Mouse (Mus musculus) neural tube, embryonic 14.5 days (tissue): ENCODE results near the gene Fbxw11. TPM values are rescaled to one million over a fixed set of nuclear protein-coding genes. Genes with fewer than 3 reads are reported as not detected.

Experiments
- ATAC-seq: fragments of 200-750 bp; cut with Nextera tagmentation; 2 replicates; pipeline ENCODE4 v1.8.0; 2017; ENCODE audit warnings: low read depth, mild to moderate bottlenecking, moderate TSS enrichment, moderate library complexity
- H3K27ac ChIP-seq: fragments of 300-500 bp; sonication (generic); 2 replicates; pipeline ENCODE4 v1.5.1; 2014; ENCODE audit warnings: low read depth, mild to moderate bottlenecking, control low read depth, low read length, moderate library complexity, mixed read lengths
- H3K27me3 ChIP-seq: fragments of 300-500 bp; sonication (generic); 2 replicates; pipeline ENCODE4 v1.6.1; 2014; ENCODE audit warnings: low read length; ENCODE audit not compliant: control insufficient read depth, insufficient read depth
- H3K36me3 ChIP-seq: fragments of 300-500 bp; sonication (generic); 2 replicates; pipeline ENCODE4 v1.6.1; 2014; ENCODE audit warnings: low read length, mixed read lengths; ENCODE audit not compliant: control insufficient read depth, insufficient read depth
- H3K4me1 ChIP-seq: fragments of 300-500 bp; sonication (generic); 2 replicates; pipeline ENCODE4 v1.6.1; 2014; ENCODE audit warnings: low read length; ENCODE audit not compliant: control insufficient read depth, insufficient read depth
- H3K4me2 ChIP-seq: fragments of 300-500 bp; sonication (generic); 2 replicates; pipeline ENCODE4 v1.6.1; 2014; ENCODE audit warnings: mild to moderate bottlenecking, low read depth, low read length, control low read depth
- H3K4me3 ChIP-seq: fragments of 300-500 bp; sonication (generic); 2 replicates; pipeline ENCODE4 v1.5.1; 2014; ENCODE audit warnings: low read depth, low read length, control low read depth, mixed read lengths
- H3K9ac ChIP-seq: fragments of 300-500 bp; sonication (generic); replicated peaks from 2 replicates; pipeline ENCODE4 v1.6.1; 2014; ENCODE audit warnings: low read depth, mild to moderate bottlenecking, control low read depth, low read length, mixed read lengths
- H3K9me3 ChIP-seq: fragments of 300-500 bp; sonication (generic); 2 replicates; pipeline ENCODE4 v1.6.1; 2016; ENCODE audit warnings: low read length; ENCODE audit not compliant: control insufficient read depth
- WGBS: fragments of 180-500 bp; shearing (Covaris S2); extraction: QIAGEN DNeasy Blood & Tissue Kit; methylation state at CpG from one replicate; pipeline ENCODE4 v1.1.7; 2014; 5-methylcytosine and 5-hydroxymethylcytosine counted together
- polyA plus RNA-seq: library from polyadenylated mRNA; unstranded; fragments of >200 nt; fragmentation: Nextera tagmentation; extraction: Ambion mirVana; gene quantifications from 2 replicates; pipeline ENCODE4 v1.2.1, GENCODE M21; 2014

The Fbxw11 gene
- polyA plus RNA-seq, 1 experiment from 2014 or later, result 109 TPM

DNA sequence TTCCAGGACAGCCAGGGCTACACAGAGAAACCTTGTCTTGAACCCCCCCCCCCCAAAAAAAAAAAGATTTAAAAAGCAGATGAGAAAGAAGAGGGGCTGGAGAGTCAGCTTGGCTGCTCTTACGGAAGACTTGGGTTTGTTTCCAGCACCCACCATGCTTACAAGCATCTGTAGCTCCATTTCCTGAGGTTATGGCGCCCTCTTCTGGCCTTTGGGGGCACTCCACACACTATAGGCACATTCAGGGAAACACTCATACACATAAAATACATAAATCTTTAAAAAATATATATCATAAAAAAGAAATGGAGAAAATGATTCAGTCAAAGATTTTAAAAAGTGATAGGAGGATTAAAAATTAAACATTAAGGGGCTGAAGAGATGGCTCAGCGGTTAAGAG lies 9.0 kb upstream of the Fbxw11 start:
- no peak overlapping the region for H3K4me3 ChIP-seq
- H3K9me3 ChIP-seq, result no peaks in the 10 kb centered on the region
- ATAC-seq, result no peak
- 77% methylated on average over 3 of the region's 3 CpGs for WGBS
- H3K36me3 ChIP-seq, result no peaks in the 10 kb centered on the region
- no peak overlapping the region for H3K9ac ChIP-seq
- H3K27me3 ChIP-seq, result no peaks in the 10 kb centered on the region
- H3K4me2 ChIP-seq, result no peak overlapping the region
- no peaks in the 10 kb centered on the region for H3K4me1 ChIP-seq
- no peak overlapping the region for H3K27ac ChIP-seq

GRCm38 (mm10) chr11:32634143-32634542 lies 8.4 kb upstream of the Fbxw11 start:
- WGBS, result 92% methylated on average over 2 of the region's 2 CpGs
- Histone ChIP-seq H3K4me1 (no peaks in the 10 kb centered on the region), H3K4me2 (no peak overlapping the region), H3K27me3 (no peaks in the 10 kb centered on the region), H3K9me3 (no peaks in the 10 kb centered on the region), H3K4me3 (no peak overlapping the region), H3K36me3 (no peaks in the 10 kb centered on the region), H3K27ac (no peak overlapping the region), H3K9ac (no peak overlapping the region)
- no peak for ATAC-seq

- 68% methylated on average over 2 of the region's 2 CpGs for WGBS
- no peak for ATAC-seq
- Histone ChIP-seq H3K9ac (no peak overlapping the region), H3K9me3 (no peaks in the 10 kb centered on the region), H3K4me1 (no peaks in the 10 kb centered on the region), H3K4me3 (no peak overlapping the region), H3K36me3 (no peaks in the 10 kb centered on the region), H3K4me2 (no peak overlapping the region), H3K27me3 (no peaks in the 10 kb centered on the region), H3K27ac (no peak overlapping the region)
Observed at GRCm38 (mm10) chr11:32634842-32635241, 7.7 kb upstream of the Fbxw11 start.

DNA sequence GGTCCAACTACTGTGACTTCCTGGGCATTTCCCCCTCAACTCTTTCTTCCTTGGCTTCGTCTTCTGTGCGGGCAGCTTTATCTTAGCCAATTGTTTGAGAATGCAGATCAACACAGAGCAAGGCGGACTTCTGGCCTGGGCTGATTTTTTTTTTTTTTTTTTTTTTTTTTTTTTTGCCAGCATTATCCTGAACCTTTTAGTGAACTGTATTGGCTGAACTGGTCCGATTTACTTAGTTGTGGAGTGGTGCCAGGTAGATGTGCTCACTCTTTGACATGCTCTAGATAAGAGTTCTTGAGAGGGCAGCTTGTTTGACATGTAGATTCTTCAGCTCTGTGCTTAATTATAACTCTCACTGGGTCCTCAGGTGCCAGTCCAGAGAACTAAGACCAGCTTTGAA lies 6.2 kb upstream of the Fbxw11 start:
- H3K27me3 ChIP-seq, result no peaks in the 10 kb centered on the region
- peaks cover 6% of the 10 kb centered on the region; the same call in 1 of the 2 replicates for H3K4me1 ChIP-seq
- no peaks in the 10 kb centered on the region for H3K36me3 ChIP-seq
- no peaks in the 10 kb centered on the region for H3K9me3 ChIP-seq
- WGBS, result 92% methylated on average over 4 of the region's 4 CpGs
- no peak overlapping the region for H3K4me3 ChIP-seq
- no peak for ATAC-seq
- H3K27ac ChIP-seq, result no peak overlapping the region
- H3K9ac ChIP-seq, result no peak overlapping the region
- no peak overlapping the region for H3K4me2 ChIP-seq

- Histone ChIP-seq H3K27me3 (no peaks in the 10 kb centered on the region), H3K4me3 (no peak overlapping the region), H3K9ac (no peak overlapping the region), H3K9me3 (no peaks in the 10 kb centered on the region), H3K4me1 (peaks cover 12% of the 10 kb centered on the region; the same call in 1 of the 2 replicates), H3K36me3 (no peaks in the 10 kb centered on the region), H3K4me2 (no peak overlapping the region), H3K27ac (no peak overlapping the region)
- 86% methylated on average over 8 of the region's 8 CpGs for WGBS
- no peak for ATAC-seq
Observed at GRCm38 (mm10) chr11:32638521-32639255, 3.8 kb upstream of the Fbxw11 start.

GRCm38 (mm10) chr11:32640617-32641016 lies 1.9 kb upstream of the Fbxw11 start:
- Histone ChIP-seq H3K27ac (no peak overlapping the region), H3K36me3 (no peaks in the 10 kb centered on the region), H3K4me3 (no peak overlapping the region), H3K4me1 (peaks cover 19% of the 10 kb centered on the region; the same call in 1 of the 2 replicates), H3K9me3 (no peaks in the 10 kb centered on the region), H3K4me2 (no peak overlapping the region), H3K27me3 (no peaks in the 10 kb centered on the region), H3K9ac (no peak overlapping the region)
- 95% methylated on average over 4 of the region's 4 CpGs for WGBS
- no peak for ATAC-seq

- Histone ChIP-seq H3K4me3 (peak overlapping the region; percentile 90), H3K36me3 (no peaks in the 10 kb centered on the region), H3K27me3 (no peaks in the 10 kb centered on the region), H3K27ac (peak overlapping the region; percentile 97), H3K4me2 (peak overlapping the region; percentile 81), H3K9ac (peak overlapping the region; percentile 97), H3K4me1 (peaks cover 19% of the 10 kb centered on the region; the same call in 1 of the 2 replicates), H3K9me3 (no peaks in the 10 kb centered on the region)
- WGBS, result under 1% methylated on average over 42 of the region's 54 CpGs
- peak; percentile 64 for ATAC-seq
Observed at GRCm38 (mm10) chr11:32642899-32643886, 669 bp downstream of the Fbxw11 start.

DNA sequence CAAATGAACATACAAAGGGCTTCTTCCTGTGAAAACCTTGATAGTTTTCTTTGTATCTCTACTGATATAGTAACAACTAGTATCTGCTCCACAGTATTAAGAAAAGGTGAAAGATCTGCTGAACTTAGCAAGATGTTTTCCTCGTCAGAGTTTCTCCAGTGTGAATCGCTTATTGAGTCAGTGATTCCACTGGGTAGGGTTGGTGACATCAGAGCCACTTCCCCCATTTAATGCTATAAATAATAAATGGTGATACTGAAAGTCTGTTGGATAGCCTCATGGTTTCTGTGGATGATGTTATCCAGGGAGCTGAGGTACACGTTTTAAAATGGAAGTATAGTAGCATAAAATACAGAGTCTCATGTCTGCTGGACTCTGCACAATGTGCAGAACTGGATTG lies 1.5 kb downstream of the Fbxw11 start:
- ATAC-seq, result no peak
- H3K27ac ChIP-seq, result peak overlapping the region; percentile 97; the same call in 1 of the 2 replicates
- 46% methylated on average over 3 of the region's 3 CpGs for WGBS
- H3K4me2 ChIP-seq, result peak overlapping the region; percentile 81
- H3K9ac ChIP-seq, result peak overlapping the region; percentile 97
- peak overlapping the region; percentile 90 for H3K4me3 ChIP-seq
- H3K36me3 ChIP-seq, result no peaks in the 10 kb centered on the region
- no peaks in the 10 kb centered on the region for H3K9me3 ChIP-seq
- peaks cover 19% of the 10 kb centered on the region; the same call in 1 of the 2 replicates for H3K4me1 ChIP-seq
- H3K27me3 ChIP-seq, result no peaks in the 10 kb centered on the region

- Histone ChIP-seq H3K4me1 (peaks cover 8% of the 10 kb centered on the region; the same call in 1 of the 2 replicates), H3K4me3 (no peak overlapping the region), H3K27me3 (no peaks in the 10 kb centered on the region), H3K36me3 (no peaks in the 10 kb centered on the region), H3K27ac (no peak overlapping the region), H3K9me3 (no peaks in the 10 kb centered on the region), H3K9ac (no peak overlapping the region), H3K4me2 (no peak overlapping the region)
- WGBS, result 95% methylated on average over 2 of the region's 2 CpGs
- no peak for ATAC-seq
Observed at GRCm38 (mm10) chr11:32647265-32647664, 4.7 kb downstream of the Fbxw11 start.
